Mouse (Mus musculus): ENCODE results near the gene Thada.
A peak's percentile ranks its signal among the peaks of the same experiment; 100 is the strongest.
"Not testable (repeated sequence)": the region's sequence is repeated elsewhere in the genome, so short reads cannot be mapped to it uniquely, and the experiment has no call there.

Gene Thada

GRCm38 (mm10) chr17:84207611-84208010 lies 258.4 kb downstream of the Thada start:
- DNase-seq = no peak

- DNase-seq = no peak
Observed at GRCm38 (mm10) chr17:84206239-84206638, 259.8 kb downstream of the Thada start.

- DNase-seq = no peak
Observed at GRCm38 (mm10) chr17:84204962-84205361, 261.0 kb downstream of the Thada start.

GRCm38 (mm10) chr17:84203340-84203739 lies 262.7 kb downstream of the Thada start:
- peak; percentile 28 for DNase-seq

- no peak for DNase-seq
Observed at GRCm38 (mm10) chr17:84201183-84201582, 264.8 kb downstream of the Thada start.

- DNase-seq = peak; percentile 50
Observed at GRCm38 (mm10) chr17:84197912-84198344, 268.1 kb downstream of the Thada start.

- DNase-seq = no peak
Observed at GRCm38 (mm10) chr17:84196329-84196728, 269.7 kb downstream of the Thada start.

- DNase-seq = no peak
Observed at GRCm38 (mm10) chr17:84195835-84196234, 270.2 kb downstream of the Thada start.

- no peak for DNase-seq
Observed at GRCm38 (mm10) chr17:84195003-84195395, 271.0 kb downstream of the Thada start.

- DNase-seq = no peak
Observed at GRCm38 (mm10) chr17:84194282-84195002, 271.6 kb downstream of the Thada start.

- no peak for DNase-seq
Observed at GRCm38 (mm10) chr17:84193411-84193810, 272.6 kb downstream of the Thada start.

GRCm38 (mm10) chr17:84191946-84192345 lies 274.1 kb downstream of the Thada start:
- DNase-seq = no peak

- DNase-seq = peak; percentile 88
Observed at GRCm38 (mm10) chr17:84190885-84191284, 275.1 kb downstream of the Thada start.

GRCm38 (mm10) chr17:84189127-84189854 lies 276.7 kb downstream of the Thada start:
- DNase-seq = peak; percentile 38

GRCm38 (mm10) chr17:84188374-84188961 lies 277.5 kb downstream of the Thada start:
- DNase-seq = peak; percentile 98

GRCm38 (mm10) chr17:84187727-84188373 lies 278.2 kb downstream of the Thada start, which contains the start of gene Zfp36l2:
Zfp36l2 (minus strand) TSS chr17:84187947.
- peak; percentile 98 for DNase-seq

- not testable (repeated sequence) for DNase-seq
Observed at GRCm38 (mm10) chr17:84187264-84187663, 278.7 kb downstream of the Thada start.

- DNase-seq = peak; percentile 64
Observed at GRCm38 (mm10) chr17:84186451-84187202, 279.4 kb downstream of the Thada start.

GRCm38 (mm10) chr17:84185581-84186450 lies 280.2 kb downstream of the Thada start:
- peak; percentile 76 for DNase-seq

- DNase-seq = peak; percentile 58
Observed at GRCm38 (mm10) chr17:84185011-84185411, 281.0 kb downstream of the Thada start.

- peak; percentile 97 for DNase-seq
Observed at GRCm38 (mm10) chr17:84183291-84183781, 282.7 kb downstream of the Thada start.
